Mouse (Mus musculus) ES-Bruce4 (cell line): ENCODE results near the gene Aldoart2.

ENCODE experiments used
- CTCF ChIP-seq: IDR thresholded peaks from one replicate; pipeline ENCODE4 v1.8.1; 2011; ENCODE audit warnings: low read depth, low read length
- POLR2A ChIP-seq: IDR thresholded peaks from one replicate; pipeline ENCODE4 v1.8.1; 2011; ENCODE audit warnings: low read length; ENCODE audit not compliant: insufficient read depth

- TF ChIP-seq POLR2A (no peak), CTCF (peak; percentile 97)
Measured at GRCm38 (mm10) chr12:55518061-55518738, 46.8 kb upstream of the Aldoart2 start.
